Mouse (Mus musculus): ENCODE data around the gene Gimap1. TPM values are rescaled to one million over a fixed set of nuclear protein-coding genes. Genes with fewer than 3 reads are reported as not detected.

The Gimap1 gene
- 3.5 TPM for polyA plus RNA-seq (2014; fragmentation: Illumina TruSeq; extraction: RNeasy Lipid Tissue Mini Kit (QIAGEN cat#74804); ENCODE audit: low replicate concordance)

DNA sequence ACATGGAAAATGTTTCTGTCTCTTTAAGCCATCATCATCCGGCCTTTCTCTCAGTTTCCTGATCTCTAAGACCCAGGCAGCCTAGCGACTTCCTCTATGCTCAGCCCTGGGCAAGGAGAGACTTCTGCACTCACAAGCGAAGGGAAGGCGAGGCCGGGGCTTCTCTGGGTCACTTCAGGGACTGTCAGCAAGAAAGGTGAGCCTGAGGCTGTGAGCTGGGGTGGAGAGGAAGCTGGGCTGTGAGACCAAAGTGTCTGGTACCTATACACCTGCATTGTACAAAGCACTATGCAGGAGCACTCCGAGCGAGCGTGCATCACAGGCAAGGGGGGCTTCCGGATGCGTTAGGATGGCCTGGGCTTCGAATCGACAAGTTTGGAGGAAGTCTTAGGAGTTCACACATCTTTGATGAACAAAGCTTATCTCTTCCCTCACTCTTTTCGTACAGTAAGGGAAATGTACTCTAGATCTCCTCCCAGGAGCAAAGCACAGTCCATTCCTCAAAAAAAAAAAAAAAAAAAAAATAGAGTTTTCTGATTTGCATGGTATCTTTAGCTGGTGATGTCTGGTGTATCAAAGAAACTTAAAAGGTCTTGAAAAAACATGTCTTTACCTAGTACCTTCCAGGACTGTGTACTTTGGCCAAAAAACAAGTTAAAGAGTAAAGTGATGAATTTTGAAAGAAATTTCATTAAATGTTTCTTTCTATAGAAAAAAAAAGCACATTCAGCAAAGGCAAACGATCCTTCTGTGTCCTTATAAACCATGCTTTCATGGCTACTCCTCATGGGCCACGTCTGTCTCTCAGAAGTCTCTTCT, at the start of gene Gimap1:
Gene Gimap1 (plus strand): TSS at position 94 of the 819 bp plus-strand sequence.

DNA sequence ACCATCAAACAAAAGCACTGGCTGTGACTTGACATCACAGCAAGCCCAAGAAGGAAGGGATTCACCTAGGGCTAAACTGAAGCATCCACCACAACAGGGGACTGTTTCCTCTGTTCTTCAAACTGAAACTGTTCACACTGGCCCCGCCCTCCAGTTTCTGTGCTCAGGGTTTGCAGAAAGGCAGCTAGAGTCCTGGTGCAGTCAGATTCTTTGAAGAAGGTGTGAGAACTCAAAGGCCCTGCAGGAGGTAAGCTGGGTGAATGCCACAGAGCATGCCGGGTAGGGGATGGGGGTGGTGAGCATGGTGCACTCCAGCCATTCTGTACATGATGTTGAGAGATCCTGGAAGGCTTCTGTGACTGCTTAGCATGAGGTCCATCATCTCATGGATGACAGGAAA, 20.4 kb upstream of the Gimap1 start, which contains the start of the genes Gm28053 and Gimap7:
Gene Gm28053 (plus strand): TSS at position 153 of the 400 bp plus-strand sequence.
Gene Gimap7 (plus strand): TSS at position 167 of the 400 bp plus-strand sequence.

DNA sequence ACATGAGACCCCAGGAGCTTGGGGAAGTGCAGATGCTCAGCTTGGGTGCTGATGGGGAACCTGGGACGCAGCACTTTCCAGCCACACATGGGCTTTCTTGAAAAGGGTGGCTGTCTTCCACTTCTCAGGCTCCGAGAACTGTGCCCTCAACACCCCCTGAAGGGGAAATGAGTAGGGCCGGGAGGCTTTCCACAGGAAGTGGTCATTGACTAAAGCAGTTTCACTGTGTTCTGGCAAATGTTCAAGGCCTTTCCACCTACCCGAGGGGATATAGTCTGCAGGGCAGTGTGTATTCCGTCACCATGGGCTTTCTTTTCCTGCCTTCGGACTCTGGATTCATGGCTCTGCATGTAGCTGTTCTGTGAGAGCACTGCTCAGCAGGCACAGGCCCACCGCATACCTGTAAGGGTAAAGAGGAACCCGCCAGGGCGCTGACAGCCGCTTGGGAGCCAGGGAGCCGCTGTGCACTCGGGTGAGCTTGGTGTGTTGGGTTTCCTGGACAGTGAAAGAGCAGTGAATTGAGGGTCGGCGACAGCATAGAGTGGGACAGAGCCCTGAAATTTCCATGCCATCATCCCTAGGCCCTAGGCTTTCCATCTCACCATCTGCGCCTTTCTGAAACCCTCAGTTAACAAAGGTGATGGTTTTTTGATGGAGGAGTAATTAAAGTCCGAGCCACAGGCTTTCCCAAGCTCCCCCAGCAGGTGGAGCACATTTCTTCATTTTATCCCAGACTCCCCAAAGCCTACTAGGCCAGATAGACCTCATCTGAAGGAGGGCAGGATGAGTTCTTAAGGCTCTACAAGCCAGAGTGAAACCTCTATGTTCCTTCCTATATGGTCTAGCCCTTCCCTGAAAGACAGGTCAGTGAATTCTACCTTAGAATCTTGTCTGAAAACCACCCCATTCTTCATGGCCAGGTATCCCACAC, 7.4 kb downstream of the Gimap1 start, which contains the start of gene Gimap5:
Gene Gimap5 (plus strand): TSS at position 239 of the 931 bp plus-strand sequence.

DNA sequence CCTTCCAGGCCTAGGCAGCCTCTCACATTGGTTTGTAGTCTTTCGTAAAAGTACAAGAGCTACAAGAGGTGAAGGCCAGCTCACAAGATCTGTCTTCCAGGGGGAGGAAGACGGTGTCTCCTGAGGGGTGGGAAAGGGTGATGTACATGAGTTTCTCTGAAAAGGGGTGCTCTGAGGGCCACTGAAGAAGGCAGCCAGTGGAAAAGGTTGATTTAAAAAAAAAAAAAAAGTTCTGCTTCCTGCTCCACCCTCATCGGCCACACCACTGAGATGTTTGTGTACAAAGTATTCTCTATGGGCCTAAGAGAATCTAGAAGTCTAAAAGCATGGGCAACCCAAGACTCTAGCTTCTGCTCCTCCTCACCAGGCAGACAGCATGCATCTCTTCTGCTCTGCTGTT, 31.8 kb downstream of the Gimap1 start, which contains the start of gene Gimap3:
Gene Gimap3 (minus strand): TSS at position 156 of the 400 bp plus-strand sequence.

Other genes with a start within 250 kb of the Gimap1 start
- gene Atp6v0e2, start 201.4 kb upstream of the Gimap1 start, polyA plus RNA-seq (2014; fragmentation: Illumina TruSeq; extraction: RNeasy Lipid Tissue Mini Kit (QIAGEN cat#74804); ENCODE audit: low replicate concordance) = 7.1 TPM
- 0.97 TPM for gene Lrrc61, start 184.3 kb upstream of the Gimap1 start, polyA plus RNA-seq (2014; fragmentation: Illumina TruSeq; extraction: RNeasy Lipid Tissue Mini Kit (QIAGEN cat#74804); ENCODE audit: low replicate concordance)
- gene Rarres2, start 166.3 kb upstream of the Gimap1 start, polyA plus RNA-seq (2014; fragmentation: Illumina TruSeq; extraction: RNeasy Lipid Tissue Mini Kit (QIAGEN cat#74804); ENCODE audit: low replicate concordance) = 2.2 TPM
- not detected for gene Gm45021, start 149.4 kb upstream of the Gimap1 start, polyA plus RNA-seq (2014; fragmentation: Illumina TruSeq; extraction: RNeasy Lipid Tissue Mini Kit (QIAGEN cat#74804); ENCODE audit: low replicate concordance)
- gene Repin1, start 145.2 kb upstream of the Gimap1 start, polyA plus RNA-seq (2014; fragmentation: Illumina TruSeq; extraction: RNeasy Lipid Tissue Mini Kit (QIAGEN cat#74804); ENCODE audit: low replicate concordance) = 1.3 TPM
- not detected for gene Gm44965, start 145.1 kb upstream of the Gimap1 start, polyA plus RNA-seq (2014; fragmentation: Illumina TruSeq; extraction: RNeasy Lipid Tissue Mini Kit (QIAGEN cat#74804); ENCODE audit: low replicate concordance)
- gene Zfp775, start 137.0 kb upstream of the Gimap1 start, polyA plus RNA-seq (2014; fragmentation: Illumina TruSeq; extraction: RNeasy Lipid Tissue Mini Kit (QIAGEN cat#74804); ENCODE audit: low replicate concordance) = not detected
- not detected for gene AI854703, start 112.3 kb upstream of the Gimap1 start, polyA plus RNA-seq (2014; fragmentation: Illumina TruSeq; extraction: RNeasy Lipid Tissue Mini Kit (QIAGEN cat#74804); ENCODE audit: low replicate concordance)
- gene Gimap8, start 91.8 kb upstream of the Gimap1 start, polyA plus RNA-seq (2014; fragmentation: Illumina TruSeq; extraction: RNeasy Lipid Tissue Mini Kit (QIAGEN cat#74804); ENCODE audit: low replicate concordance) = 22.2 TPM
- 19.5 TPM for gene Gimap9, start 62.9 kb upstream of the Gimap1 start, polyA plus RNA-seq (2014; fragmentation: Illumina TruSeq; extraction: RNeasy Lipid Tissue Mini Kit (QIAGEN cat#74804); ENCODE audit: low replicate concordance)
- 82.1 TPM for gene Gimap4, start 54.5 kb upstream of the Gimap1 start, polyA plus RNA-seq (2014; fragmentation: Illumina TruSeq; extraction: RNeasy Lipid Tissue Mini Kit (QIAGEN cat#74804); ENCODE audit: low replicate concordance)
- gene Gimap6, start 30.8 kb upstream of the Gimap1 start, polyA plus RNA-seq (2014; fragmentation: Illumina TruSeq; extraction: RNeasy Lipid Tissue Mini Kit (QIAGEN cat#74804); ENCODE audit: low replicate concordance) = 31.9 TPM
- 8.2 TPM for gene Gm28053, start 20.4 kb upstream of the Gimap1 start, polyA plus RNA-seq (2014; fragmentation: Illumina TruSeq; extraction: RNeasy Lipid Tissue Mini Kit (QIAGEN cat#74804); ENCODE audit: low replicate concordance)
- gene Gimap7, start 20.4 kb upstream of the Gimap1 start, polyA plus RNA-seq (2014; fragmentation: Illumina TruSeq; extraction: RNeasy Lipid Tissue Mini Kit (QIAGEN cat#74804); ENCODE audit: low replicate concordance) = 6.2 TPM
- gene Gimap5, start 7.1 kb downstream of the Gimap1 start, polyA plus RNA-seq (2014; fragmentation: Illumina TruSeq; extraction: RNeasy Lipid Tissue Mini Kit (QIAGEN cat#74804); ENCODE audit: low replicate concordance) = 4.2 TPM
- gene Gimap3, start 31.8 kb downstream of the Gimap1 start, polyA plus RNA-seq (2014; fragmentation: Illumina TruSeq; extraction: RNeasy Lipid Tissue Mini Kit (QIAGEN cat#74804); ENCODE audit: low replicate concordance) = 11.0 TPM
- gene Tmem176a, start 101.9 kb downstream of the Gimap1 start, polyA plus RNA-seq (2014; fragmentation: Illumina TruSeq; extraction: RNeasy Lipid Tissue Mini Kit (QIAGEN cat#74804); ENCODE audit: low replicate concordance) = 125 TPM
- gene Tmem176b, start 102.4 kb downstream of the Gimap1 start, polyA plus RNA-seq (2014; fragmentation: Illumina TruSeq; extraction: RNeasy Lipid Tissue Mini Kit (QIAGEN cat#74804); ENCODE audit: low replicate concordance) = 13.8 TPM
- 161 TPM for gene Aoc1, start 133.8 kb downstream of the Gimap1 start, polyA plus RNA-seq (2014; fragmentation: Illumina TruSeq; extraction: RNeasy Lipid Tissue Mini Kit (QIAGEN cat#74804); ENCODE audit: low replicate concordance)
- not detected for gene 1600015I10Rik, start 190.8 kb downstream of the Gimap1 start, polyA plus RNA-seq (2014; fragmentation: Illumina TruSeq; extraction: RNeasy Lipid Tissue Mini Kit (QIAGEN cat#74804); ENCODE audit: low replicate concordance)
- not detected for gene Doxl2, start 235.9 kb downstream of the Gimap1 start, polyA plus RNA-seq (2014; fragmentation: Illumina TruSeq; extraction: RNeasy Lipid Tissue Mini Kit (QIAGEN cat#74804); ENCODE audit: low replicate concordance)
- not detected for gene Svs1, start 247.8 kb downstream of the Gimap1 start, polyA plus RNA-seq (2014; fragmentation: Illumina TruSeq; extraction: RNeasy Lipid Tissue Mini Kit (QIAGEN cat#74804); ENCODE audit: low replicate concordance)